Mouse (Mus musculus): ENCODE results near the gene Tmod4. TPM values are rescaled to one million over a fixed set of nuclear protein-coding genes. Genes with fewer than 3 reads are reported as not detected.

Gene Tmod4
- polyA plus RNA-seq, 1 experiment from 2014 or later = 1.7 TPM

DNA sequence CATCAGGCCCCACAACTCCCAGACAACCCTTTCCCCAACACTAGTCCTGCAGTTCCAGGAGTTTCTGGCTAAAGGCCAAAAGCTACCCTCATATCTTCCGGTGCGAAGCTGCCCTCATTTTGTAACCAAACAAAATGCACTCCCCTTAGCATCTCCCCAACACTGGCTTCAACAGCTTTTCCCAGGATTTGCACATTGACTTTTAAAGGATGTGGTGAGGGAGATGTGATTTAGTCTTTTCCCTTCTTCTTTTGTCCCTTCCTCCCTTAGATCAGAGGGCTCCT, 38.0 kb downstream of the Tmod4 start:
- ATAC-seq (ENCODE audit: low FRiP score) = no peak
- WGBS = 16% methylated on average over 2 of the region's 2 CpGs
- Histone ChIP-seq H3K36me3 (replicated peaks; ENCODE audit: control insufficient read depth, insufficient read depth) (peaks cover 29% of the 10 kb centered on the region), H3K4me3 (replicated peaks; ENCODE audit: low read length) (peak overlapping the region; percentile 85), H3K27me3 (ENCODE audit: control insufficient read depth, insufficient read depth, low read length) (no peaks in the 10 kb centered on the region), H3K9ac (peak overlapping the region; percentile 88), H3K9me3 (ENCODE audit: control insufficient read depth, low read length) (no peaks in the 10 kb centered on the region), H3K4me1 (replicated peaks; ENCODE audit: control insufficient read depth, insufficient read depth, low read length) (peaks cover 29% of the 10 kb centered on the region), H3K4me2 (replicated peaks) (peak overlapping the region; percentile 68), H3K27ac (peak overlapping the region; percentile 51; the same call in 1 of the 2 replicates)
- DNase-seq (ENCODE audit: low spot score) = no peak

DNA sequence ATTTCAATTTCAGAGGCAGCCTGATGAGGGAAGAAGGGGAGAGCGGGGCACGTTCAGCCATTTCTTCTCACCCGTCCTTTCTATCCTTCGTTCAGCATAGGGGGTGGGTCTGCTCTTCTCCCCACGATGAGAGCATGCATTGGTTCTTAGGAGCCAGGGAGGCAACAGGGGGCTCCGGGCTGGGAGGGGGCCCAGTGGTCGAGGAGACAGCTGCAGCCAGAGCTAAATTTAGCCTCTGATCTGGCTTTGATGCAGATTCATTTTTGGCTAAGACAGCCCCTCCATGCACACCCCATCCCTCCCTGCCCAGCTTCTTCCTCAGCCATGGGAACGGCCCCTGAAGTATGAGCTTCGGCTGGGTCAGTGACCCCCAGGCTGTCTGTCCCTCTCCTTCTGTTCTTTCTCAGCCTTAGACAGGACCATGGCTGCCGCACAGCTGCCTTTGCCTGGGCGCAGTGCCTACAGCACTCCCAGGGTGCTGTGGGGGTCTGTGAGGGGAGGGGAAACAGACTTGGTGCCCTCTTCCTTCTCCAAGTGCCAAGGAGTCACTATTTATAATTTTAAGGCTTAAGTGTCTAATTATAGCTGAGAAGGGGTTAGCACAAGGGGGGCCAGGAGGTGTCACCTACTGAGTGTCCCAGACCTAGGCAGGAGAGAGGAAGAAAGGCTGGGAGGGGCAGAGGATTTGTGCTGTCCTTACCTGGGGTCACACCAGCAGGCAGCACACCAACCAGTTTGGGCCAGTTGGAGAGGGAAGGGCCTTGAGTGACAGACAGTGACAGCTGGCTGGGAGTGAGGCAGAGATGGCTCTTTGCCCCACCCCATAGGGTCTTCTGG, 39.4 kb downstream of the Tmod4 start:
- Histone ChIP-seq H3K9me3 (ENCODE audit: control insufficient read depth, low read length) (no peaks in the 10 kb centered on the region), H3K9ac (peak overlapping the region; percentile 88), H3K4me3 (replicated peaks; ENCODE audit: low read length) (peak overlapping the region; percentile 85), H3K4me1 (replicated peaks; ENCODE audit: control insufficient read depth, insufficient read depth, low read length) (peaks cover 29% of the 10 kb centered on the region), H3K36me3 (replicated peaks; ENCODE audit: control insufficient read depth, insufficient read depth) (peaks cover 43% of the 10 kb centered on the region), H3K4me2 (replicated peaks) (peak overlapping the region; percentile 68), H3K27me3 (ENCODE audit: control insufficient read depth, insufficient read depth, low read length) (peaks cover 8% of the 10 kb centered on the region; the same call in 1 of the 2 replicates), H3K27ac (no peak overlapping the region)
- ATAC-seq (ENCODE audit: low FRiP score) (no peak), DNase-seq (ENCODE audit: low spot score) (no peak)
- 42% methylated on average over 11 of the region's 11 CpGs for WGBS

GRCm38 (mm10) chr3:95164256-95164550, 39.9 kb downstream of the Tmod4 start:
- H3K9me3 ChIP-seq (ENCODE audit: control insufficient read depth, low read length) = no peaks in the 10 kb centered on the region
- no peak overlapping the region for H3K27ac ChIP-seq
- peak overlapping the region; percentile 68; the same call in 1 of the 2 replicates for H3K4me2 ChIP-seq (replicated peaks)
- 0 out of 2 replicates have a peak overlapping the region, but pooled peaks have one; percentile 85 for H3K4me3 ChIP-seq (replicated peaks; ENCODE audit: low read length)
- H3K4me1 ChIP-seq (replicated peaks; ENCODE audit: control insufficient read depth, insufficient read depth, low read length) = peaks cover 28% of the 10 kb centered on the region
- WGBS = 64% methylated on average over 5 of the region's 5 CpGs
- ATAC-seq (ENCODE audit: low FRiP score) (no peak), DNase-seq (ENCODE audit: low spot score) (no peak)
- peaks cover 13% of the 10 kb centered on the region for H3K27me3 ChIP-seq (ENCODE audit: control insufficient read depth, insufficient read depth, low read length)
- 0 out of 2 replicates have a peak overlapping the region, but pooled peaks have one; percentile 88 for H3K9ac ChIP-seq
- peaks cover 48% of the 10 kb centered on the region for H3K36me3 ChIP-seq (replicated peaks; ENCODE audit: control insufficient read depth, insufficient read depth)

DNA sequence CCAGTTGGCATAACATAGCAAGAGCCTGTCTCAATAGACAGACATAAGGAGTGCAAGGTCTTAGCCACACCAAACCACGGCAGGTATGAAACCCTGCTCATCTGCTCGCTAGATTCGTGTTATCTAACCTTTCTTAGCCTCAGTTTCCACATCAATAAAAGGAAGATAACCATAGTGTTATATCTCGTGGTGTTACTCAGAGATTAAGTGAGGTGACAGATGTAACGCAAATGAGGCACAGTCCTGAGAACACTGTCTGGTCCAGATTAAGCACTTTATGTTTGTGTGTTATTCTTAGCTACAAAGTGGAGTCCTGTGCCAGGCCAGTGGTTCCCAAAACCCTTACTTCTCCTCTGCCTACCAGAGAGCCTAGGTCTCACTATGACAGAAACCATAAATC, 40.6 kb downstream of the Tmod4 start:
- Histone ChIP-seq H3K9me3 (ENCODE audit: control insufficient read depth, low read length) (no peaks in the 10 kb centered on the region), H3K9ac (no peak overlapping the region), H3K4me3 (replicated peaks; ENCODE audit: low read length) (no peak overlapping the region), H3K27ac (no peak overlapping the region), H3K4me1 (replicated peaks; ENCODE audit: control insufficient read depth, insufficient read depth, low read length) (peaks cover 22% of the 10 kb centered on the region), H3K4me2 (replicated peaks) (no peak overlapping the region), H3K36me3 (replicated peaks; ENCODE audit: control insufficient read depth, insufficient read depth) (peaks cover 55% of the 10 kb centered on the region), H3K27me3 (ENCODE audit: control insufficient read depth, insufficient read depth, low read length) (peaks cover 20% of the 10 kb centered on the region)
- ATAC-seq (ENCODE audit: low FRiP score) = no peak
- 85% methylated on average over 5 of the region's 5 CpGs for WGBS
- no peak for DNase-seq (ENCODE audit: low spot score)

DNA sequence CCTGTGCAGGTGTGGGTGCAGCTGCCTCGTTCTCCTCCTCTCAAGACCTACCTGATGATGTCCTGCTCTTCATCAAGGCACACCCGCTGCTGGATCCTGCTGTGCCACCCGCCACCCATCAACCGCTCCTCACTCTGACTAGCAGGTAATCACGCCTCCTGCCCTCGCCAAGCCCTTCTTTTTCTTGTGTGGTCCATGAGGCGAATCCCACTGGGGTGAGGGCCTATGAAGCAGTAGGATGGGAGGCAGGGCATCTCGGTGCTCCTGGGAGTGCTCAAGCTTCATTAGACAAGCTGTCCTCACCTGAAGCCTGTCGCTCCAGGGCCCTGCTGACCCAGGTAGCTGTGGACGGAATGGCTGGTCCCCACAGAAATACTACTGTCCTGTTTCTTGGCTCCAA, 45.7 kb downstream of the Tmod4 start:
- no peak overlapping the region for H3K27ac ChIP-seq
- peaks cover 6% of the 10 kb centered on the region; the same call in 1 of the 2 replicates for H3K4me1 ChIP-seq (replicated peaks; ENCODE audit: control insufficient read depth, insufficient read depth, low read length)
- no peak overlapping the region for H3K4me3 ChIP-seq (replicated peaks; ENCODE audit: low read length)
- WGBS = 89% methylated on average over 10 of the region's 10 CpGs
- H3K36me3 ChIP-seq (replicated peaks; ENCODE audit: control insufficient read depth, insufficient read depth) = peaks cover 89% of the 10 kb centered on the region
- H3K27me3 ChIP-seq (ENCODE audit: control insufficient read depth, insufficient read depth, low read length) = peaks cover 38% of the 10 kb centered on the region
- DNase-seq (ENCODE audit: low spot score) = no peak
- H3K9me3 ChIP-seq (ENCODE audit: control insufficient read depth, low read length) = no peaks in the 10 kb centered on the region
- ATAC-seq (ENCODE audit: low FRiP score) = no peak
- no peak overlapping the region for H3K9ac ChIP-seq
- H3K4me2 ChIP-seq (replicated peaks) = no peak overlapping the region

- no peak for ATAC-seq (ENCODE audit: low FRiP score)
- DNase-seq (ENCODE audit: low spot score) = no peak
- WGBS = 84% methylated on average over 6 of the region's 6 CpGs
- H3K4me2 ChIP-seq (replicated peaks) = no peak overlapping the region
- H3K9me3 ChIP-seq (ENCODE audit: control insufficient read depth, low read length) = no peaks in the 10 kb centered on the region
- H3K36me3 ChIP-seq (replicated peaks; ENCODE audit: control insufficient read depth, insufficient read depth) = peaks cover 78% of the 10 kb centered on the region
- H3K27me3 ChIP-seq (ENCODE audit: control insufficient read depth, insufficient read depth, low read length) = peaks cover 38% of the 10 kb centered on the region
- H3K27ac ChIP-seq = no peak overlapping the region
- no peak overlapping the region for H3K9ac ChIP-seq
- H3K4me1 ChIP-seq (replicated peaks; ENCODE audit: control insufficient read depth, insufficient read depth, low read length) = peaks cover 6% of the 10 kb centered on the region; the same call in 1 of the 2 replicates
- no peak overlapping the region for H3K4me3 ChIP-seq (replicated peaks; ENCODE audit: low read length)
Observed at GRCm38 (mm10) chr3:95171105-95171504, 46.8 kb downstream of the Tmod4 start.

- Histone ChIP-seq H3K9ac (peak overlapping the region; percentile 34), H3K4me3 (replicated peaks; ENCODE audit: low read length) (no peak overlapping the region; the same call in 1 of the 2 replicates), H3K36me3 (replicated peaks; ENCODE audit: control insufficient read depth, insufficient read depth) (peaks cover 62% of the 10 kb centered on the region), H3K4me1 (replicated peaks; ENCODE audit: control insufficient read depth, insufficient read depth, low read length) (peaks cover 6% of the 10 kb centered on the region; the same call in 1 of the 2 replicates), H3K27ac (no peak overlapping the region), H3K9me3 (ENCODE audit: control insufficient read depth, low read length) (no peaks in the 10 kb centered on the region), H3K4me2 (replicated peaks) (no peak overlapping the region; the same call in 1 of the 2 replicates), H3K27me3 (ENCODE audit: control insufficient read depth, insufficient read depth, low read length) (peaks cover 38% of the 10 kb centered on the region)
- no peak for DNase-seq (ENCODE audit: low spot score)
- ATAC-seq (ENCODE audit: low FRiP score) = no peak
- WGBS = 19% methylated on average over 82 of the region's 84 CpGs
Observed at GRCm38 (mm10) chr3:95172526-95173255, 48.4 kb downstream of the Tmod4 start.

- Histone ChIP-seq H3K9me3 (ENCODE audit: control insufficient read depth, low read length) (no peaks in the 10 kb centered on the region), H3K4me3 (replicated peaks; ENCODE audit: low read length) (peak overlapping the region; percentile 5; the same call in 1 of the 2 replicates), H3K9ac (0 out of 2 replicates have a peak overlapping the region, but pooled peaks have one; percentile 16), H3K4me1 (replicated peaks; ENCODE audit: control insufficient read depth, insufficient read depth, low read length) (peaks cover 6% of the 10 kb centered on the region; the same call in 1 of the 2 replicates), H3K36me3 (replicated peaks; ENCODE audit: control insufficient read depth, insufficient read depth) (peaks cover 55% of the 10 kb centered on the region), H3K27me3 (ENCODE audit: control insufficient read depth, insufficient read depth, low read length) (peaks cover 32% of the 10 kb centered on the region), H3K27ac (no peak overlapping the region), H3K4me2 (replicated peaks) (peak overlapping the region; percentile 40)
- DNase-seq (ENCODE audit: low spot score) = no peak
- 7% methylated on average over 54 of the region's 58 CpGs for WGBS
- no peak for ATAC-seq (ENCODE audit: low FRiP score)
Observed at GRCm38 (mm10) chr3:95173256-95173949, 49.1 kb downstream of the Tmod4 start.
